In the genomic region with DNA sequence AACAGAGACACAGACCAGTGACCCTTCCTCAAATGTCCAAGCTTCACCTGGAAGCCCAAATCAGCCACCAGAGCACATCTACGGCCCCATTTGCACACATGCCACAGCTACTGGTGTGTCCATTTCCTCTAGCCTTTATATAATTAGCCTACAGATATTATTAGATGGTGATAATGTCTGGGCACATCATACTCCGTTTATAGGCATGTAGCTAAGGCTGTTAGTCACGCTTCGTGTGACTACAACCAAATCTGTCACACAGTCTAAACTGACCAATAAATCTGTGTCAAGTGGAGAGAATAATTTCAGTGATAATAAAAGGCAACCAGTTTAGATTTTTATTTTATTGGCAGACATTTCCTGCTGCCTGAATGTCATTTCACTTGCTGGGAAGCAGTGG, we compare ENCODE assay signal across 19 mouse cellular contexts.
DNase-seq lines count a peak whose midpoint lies in the region; ATAC-seq and TF ChIP-seq lines count a peak whose summit lies in the region.
"Had no signal": no experiment of that assay in that cellular context is flagged by ENCODE, and none has a peak within 500 bp of the region (broad histone marks: within the 10 kb centered on the region; RNA-seq: fewer than 3 reads in every experiment).

No protein-coding gene starts in this region.

- H3K9me3 ChIP-seq in heart, postnatal 0 days (replicated peaks; ENCODE audit: control insufficient read depth, low read length), result no peaks in the 10 kb centered on the region
- no peaks in the 10 kb centered on the region for H3K9me3 ChIP-seq in heart, embryonic 10.5 days
- no peaks in the 10 kb centered on the region for H3K9me3 ChIP-seq in neural tube, embryonic 12.5 days
- H3K9me3 ChIP-seq in midbrain, embryonic 16.5 days (replicated peaks; ENCODE audit: control insufficient read depth, low read length, poor library complexity, severe bottlenecking), result no peaks in the 10 kb centered on the region
- no peaks in the 10 kb centered on the region for H3K9me3 ChIP-seq in embryonic facial prominence, embryonic 10.5 days
- H3K9me3 ChIP-seq: embryonic facial prominence, embryonic 12.5 days; forebrain, embryonic 12.5 days; liver, embryonic 13.5 days had no signal

- WGBS in heart, postnatal 0 days, result 59% methylated on average over 4 of the region's 4 CpGs
- 89% methylated on average over 4 of the region's 4 CpGs for WGBS in heart, embryonic 10.5 days
- WGBS in neural tube, embryonic 12.5 days, result 58% methylated on average over 4 of the region's 4 CpGs
- WGBS in midbrain, embryonic 16.5 days, result 61% methylated on average over 4 of the region's 4 CpGs
- WGBS in embryonic facial prominence, embryonic 10.5 days, result 89% methylated on average over 4 of the region's 4 CpGs

- no peaks in the 10 kb centered on the region for H3K27me3 ChIP-seq in heart, postnatal 0 days (ENCODE audit: control insufficient read depth, insufficient read depth, low read length)
- no peaks in the 10 kb centered on the region for H3K27me3 ChIP-seq in heart, embryonic 10.5 days (ENCODE audit: insufficient read depth, poor library complexity, severe bottlenecking)
- no peaks in the 10 kb centered on the region for H3K27me3 ChIP-seq in neural tube, embryonic 12.5 days (replicated peaks)
- H3K27me3 ChIP-seq in midbrain, embryonic 16.5 days (ENCODE audit: control insufficient read depth, insufficient read depth, low read depth, low read length), result no peaks in the 10 kb centered on the region
- no peaks in the 10 kb centered on the region for H3K27me3 ChIP-seq in embryonic facial prominence, embryonic 10.5 days (replicated peaks; ENCODE audit: low read depth, poor library complexity, severe bottlenecking)
- H3K27me3 ChIP-seq: embryonic facial prominence, embryonic 12.5 days; forebrain, embryonic 12.5 days; liver, embryonic 13.5 days had no signal

- H3K9ac ChIP-seq in heart, postnatal 0 days (replicated peaks; ENCODE audit: low read depth, low read length), result no peak overlapping the region
- no peak overlapping the region for H3K9ac ChIP-seq in neural tube, embryonic 12.5 days
- H3K9ac ChIP-seq in midbrain, embryonic 16.5 days (ENCODE audit: low read depth, low read length), result no peak overlapping the region
- H3K9ac ChIP-seq: embryonic facial prominence, embryonic 12.5 days; forebrain, embryonic 12.5 days; liver, embryonic 13.5 days; lung, embryonic 14.5 days had no signal

- ATAC-seq in heart, postnatal 0 days (ENCODE audit: insufficient read depth, low read depth), result 0 out of 2 replicates have a peak, but pooled peaks have one; percentile 27
- ATAC-seq in neural tube, embryonic 12.5 days (ENCODE audit: low FRiP score, low read depth), result peak; percentile 52; the same call in 1 of the 2 replicates
- peak; percentile 8; the same call in 1 of the 2 replicates for ATAC-seq in midbrain, embryonic 16.5 days
- ATAC-seq: intestine, postnatal 0 days had no signal

- TF ChIP-seq CTCF in heart, postnatal 0 days (IDR thresholded peaks at IDR 0.05; ENCODE audit: low read depth), result no peak

- peaks cover 5% of the 10 kb centered on the region; the same call in 1 of the 2 replicates for H3K4me1 ChIP-seq in heart, postnatal 0 days (ENCODE audit: control insufficient read depth, insufficient read depth)
- peaks cover 20% of the 10 kb centered on the region for H3K4me1 ChIP-seq in heart, embryonic 10.5 days
- H3K4me1 ChIP-seq in neural tube, embryonic 12.5 days, result peaks cover 6% of the 10 kb centered on the region; the same call in 1 of the 2 replicates
- H3K4me1 ChIP-seq in midbrain, embryonic 16.5 days (ENCODE audit: control insufficient read depth, insufficient read depth, low read length), result peaks cover 26% of the 10 kb centered on the region
- H3K4me1 ChIP-seq in embryonic facial prominence, embryonic 10.5 days, result 0 out of 2 replicates have a peak, but pooled peaks cover 5% of the 10 kb centered on the region
- H3K4me1 ChIP-seq: embryonic facial prominence, embryonic 12.5 days; liver, embryonic 13.5 days had no signal

- no peak overlapping the region for H3K4me2 ChIP-seq in heart, postnatal 0 days (ENCODE audit: low read depth, low read length)
- no peak overlapping the region for H3K4me2 ChIP-seq in neural tube, embryonic 12.5 days (replicated peaks)
- H3K4me2 ChIP-seq in midbrain, embryonic 16.5 days (ENCODE audit: low read length), result no peak overlapping the region
- H3K4me2 ChIP-seq: embryonic facial prominence, embryonic 12.5 days; forebrain, embryonic 12.5 days; liver, embryonic 13.5 days; lung, embryonic 14.5 days had no signal

- no peaks in the 10 kb centered on the region for H3K36me3 ChIP-seq in heart, postnatal 0 days (replicated peaks; ENCODE audit: control insufficient read depth, insufficient read depth, low read length)
- H3K36me3 ChIP-seq in heart, embryonic 10.5 days, result no peaks in the 10 kb centered on the region
- H3K36me3 ChIP-seq in neural tube, embryonic 12.5 days, result no peaks in the 10 kb centered on the region
- H3K36me3 ChIP-seq in midbrain, embryonic 16.5 days (ENCODE audit: control insufficient read depth, insufficient read depth, low read length), result no peaks in the 10 kb centered on the region
- no peaks in the 10 kb centered on the region for H3K36me3 ChIP-seq in embryonic facial prominence, embryonic 10.5 days (replicated peaks)
- H3K36me3 ChIP-seq: embryonic facial prominence, embryonic 12.5 days; forebrain, embryonic 12.5 days; liver, embryonic 13.5 days had no signal

- H3K4me3 ChIP-seq in heart, postnatal 0 days (ENCODE audit: low read depth, low read length), result no peak overlapping the region
- H3K4me3 ChIP-seq in heart, embryonic 10.5 days, result no peak overlapping the region
- no peak overlapping the region for H3K4me3 ChIP-seq in neural tube, embryonic 12.5 days
- no peak overlapping the region for H3K4me3 ChIP-seq in midbrain, embryonic 16.5 days (ENCODE audit: low read depth, low read length)
- H3K4me3 ChIP-seq in embryonic facial prominence, embryonic 10.5 days, result no peak overlapping the region
- H3K4me3 ChIP-seq: embryonic facial prominence, embryonic 12.5 days; forebrain, embryonic 12.5 days; liver, embryonic 13.5 days had no signal

- H3K27ac ChIP-seq in heart, postnatal 0 days (ENCODE audit: low read depth), result no peak overlapping the region
- H3K27ac ChIP-seq in heart, embryonic 10.5 days, result no peak overlapping the region
- H3K27ac ChIP-seq in neural tube, embryonic 12.5 days, result no peak overlapping the region
- peak overlapping the region; percentile 65; the same call in 1 of the 2 replicates for H3K27ac ChIP-seq in midbrain, embryonic 16.5 days (ENCODE audit: low read length)
- no peak overlapping the region for H3K27ac ChIP-seq in embryonic facial prominence, embryonic 10.5 days (replicated peaks)
- H3K27ac ChIP-seq: embryonic facial prominence, embryonic 12.5 days; forebrain, embryonic 12.5 days; liver, embryonic 13.5 days; stomach, postnatal 0 days had no signal

- TF ChIP-seq EP300 in heart, postnatal 0 days (IDR thresholded peaks at IDR 0.05; ENCODE audit: low read depth), result no peak

- DNase-seq in heart, postnatal 0 days (ENCODE audit: low spot score), result no peak
- DNase-seq in heart, embryonic 10.5 days (ENCODE audit: low spot score), result no peak
- DNase-seq in neural tube, embryonic 10.5 days (ENCODE audit: extremely low spot score, low spot score), result no peak
- no peak for DNase-seq in lung, adult 18-20 months
- no peak for DNase-seq in embryonic facial prominence, embryonic 10.5 days (ENCODE audit: low spot score)
- DNase-seq: adrenal gland, postnatal 10 days; gastrocnemius, postnatal 10 days; kidney, postnatal 25 days; liver, embryonic 13.5 days; lung, embryonic 14.5 days; lung, postnatal 4 days; thymus, adult 2 months; thymus, postnatal 4 days had no signal
